Mouse (Mus musculus) intestine, embryonic 14.5 days (tissue): Measurements from ENCODE around the gene Trak2. TPM values are rescaled to one million over a fixed set of nuclear protein-coding genes. Genes with fewer than 3 reads are reported as not detected.
"Not testable (repeated sequence)": the region's sequence is repeated elsewhere in the genome, so short reads cannot be mapped to it uniquely, and the experiment has no call there.

Source experiments
- ATAC-seq: fragments of 200-750 bp; cut with Nextera tagmentation; replicated peaks from 2 replicates; pipeline ENCODE4 v1.8.0; 2017; ENCODE audit warnings: low read depth, moderate number of reproducible peaks, moderate TSS enrichment, moderate library complexity; ENCODE audit not compliant: low FRiP score, low TSS enrichment
- DNase-seq: peaks from one replicate; pipeline ENCODE4 v3.0.0-alpha.2; 2018; ENCODE audit warnings: low spot score
- H3K27ac ChIP-seq: fragments of 300-500 bp; sonication (generic); 2 replicates; pipeline ENCODE4 v1.5.1; 2014; ENCODE audit warnings: low read depth, mild to moderate bottlenecking, control low read depth
- H3K27me3 ChIP-seq: fragments of 300-500 bp; sonication (generic); replicated peaks from 2 replicates; pipeline ENCODE4 v1.6.1; 2014; ENCODE audit warnings: low read length, control low read depth; ENCODE audit not compliant: control insufficient read depth, insufficient read depth
- H3K36me3 ChIP-seq: fragments of 300-500 bp; sonication (generic); 2 replicates; pipeline ENCODE4 v1.6.1; 2014; ENCODE audit warnings: low read length, control low read depth; ENCODE audit not compliant: control insufficient read depth, insufficient read depth
- H3K4me1 ChIP-seq: fragments of 300-500 bp; sonication (generic); replicated peaks from 2 replicates; pipeline ENCODE4 v1.6.1; 2014; ENCODE audit warnings: low read length, control low read depth, mixed read lengths; ENCODE audit not compliant: control insufficient read depth, insufficient read depth
- H3K4me2 ChIP-seq: fragments of 300-500 bp; sonication (generic); 2 replicates; pipeline ENCODE4 v1.6.1; 2014; ENCODE audit warnings: low read length
- H3K4me3 ChIP-seq: fragments of 300-500 bp; sonication (generic); 2 replicates; pipeline ENCODE4 v1.5.1; 2014; ENCODE audit warnings: low read depth, low read length, control low read depth, mixed read lengths
- H3K9ac ChIP-seq: fragments of 300-500 bp; sonication (generic); 2 replicates; pipeline ENCODE4 v1.6.1; 2014; ENCODE audit warnings: mild to moderate bottlenecking, low read length
- H3K9me3 ChIP-seq: fragments of 300-500 bp; sonication (generic); 2 replicates; pipeline ENCODE4 v1.6.1; 2016; ENCODE audit warnings: low read length, control low read depth; ENCODE audit not compliant: control insufficient read depth
- WGBS: fragments of 180-500 bp; shearing (Covaris S2); extraction: QIAGEN DNeasy Blood & Tissue Kit; methylation state at CpG from one replicate; pipeline ENCODE4 v1.1.7; 2014; 5-methylcytosine and 5-hydroxymethylcytosine counted together
- polyA plus RNA-seq: library from polyadenylated mRNA; unstranded; fragments of >200 nt; fragmentation: Nextera tagmentation; extraction: Ambion mirVana; gene quantifications from 2 replicates; pipeline ENCODE4 v1.2.1, GENCODE M21; 2014

Gene Trak2
- polyA plus RNA-seq, 1 experiment from 2014 or later, result 13.9 TPM

GRCm38 (mm10) chr1:58889826-58890546 lies 83.2 kb downstream of the Trak2 start:
- Histone ChIP-seq H3K9ac (no peak overlapping the region), H3K4me3 (no peak overlapping the region), H3K9me3 (no peaks in the 10 kb centered on the region), H3K27me3 (no peaks in the 10 kb centered on the region), H3K27ac (no peak overlapping the region), H3K4me2 (no peak overlapping the region), H3K4me1 (no peaks in the 10 kb centered on the region), H3K36me3 (no peaks in the 10 kb centered on the region)
- 59% methylated on average over 5 of the region's 5 CpGs for WGBS
- ATAC-seq (no peak), DNase-seq (no peak)

GRCm38 (mm10) chr1:58885646-58886045 lies 87.6 kb downstream of the Trak2 start:
- Histone ChIP-seq H3K9me3 (no peaks in the 10 kb centered on the region), H3K27ac (no peak overlapping the region)
- DNase-seq, result no peak

GRCm38 (mm10) chr1:58883279-58883678 lies 90.0 kb downstream of the Trak2 start:
- DNase-seq, H3K27ac ChIP-seq, H3K9ac ChIP-seq, H3K27me3 ChIP-seq, H3K9me3 ChIP-seq, H3K4me2 ChIP-seq, ATAC-seq, H3K36me3 ChIP-seq, H3K4me3 ChIP-seq, H3K4me1 ChIP-seq: not testable (repeated sequence)
- 88% methylated on average over 9 of the region's 9 CpGs for WGBS

More at GRCm38 (mm10) chr1:58885646-58886045, 87.6 kb downstream of the Trak2 start:
- 93% methylated on average over 4 of the region's 4 CpGs for WGBS
- Histone ChIP-seq H3K4me3 (no peak overlapping the region), H3K9ac (no peak overlapping the region), H3K4me2 (no peak overlapping the region), H3K4me1 (no peaks in the 10 kb centered on the region), H3K27me3 (no peaks in the 10 kb centered on the region), H3K36me3 (no peaks in the 10 kb centered on the region)
- ATAC-seq, result no peak

- not testable (repeated sequence) for H3K4me1 ChIP-seq, H3K27me3 ChIP-seq, H3K4me2 ChIP-seq, H3K36me3 ChIP-seq, H3K9me3 ChIP-seq, H3K4me3 ChIP-seq, DNase-seq, ATAC-seq, H3K27ac ChIP-seq, H3K9ac ChIP-seq
- 88% methylated on average over 2 of the region's 2 CpGs for WGBS
These were observed 93.9 kb downstream of the Trak2 start for GRCm38 (mm10) chr1:58879291-58879690.

GRCm38 (mm10) chr1:58876500-58876899 lies 96.7 kb downstream of the Trak2 start:
- H3K4me2 ChIP-seq, DNase-seq, H3K9ac ChIP-seq, H3K9me3 ChIP-seq, H3K27ac ChIP-seq, H3K4me3 ChIP-seq, H3K4me1 ChIP-seq, H3K36me3 ChIP-seq, H3K27me3 ChIP-seq, ATAC-seq: not testable (repeated sequence)
- 85% methylated on average over 4 of the region's 4 CpGs for WGBS

- not testable (repeated sequence) for ATAC-seq, H3K9me3 ChIP-seq
These were observed 112.6 kb downstream of the Trak2 start for GRCm38 (mm10) chr1:58860586-58860985.

GRCm38 (mm10) chr1:58859738-58860365 lies 113.4 kb downstream of the Trak2 start:
- H3K9me3 ChIP-seq, H3K27me3 ChIP-seq, H3K4me3 ChIP-seq, H3K36me3 ChIP-seq, H3K4me1 ChIP-seq, H3K27ac ChIP-seq, H3K4me2 ChIP-seq, H3K9ac ChIP-seq: not testable (repeated sequence)
- 65% methylated on average over 13 of the region's 13 CpGs for WGBS
- DNase-seq (peak; percentile 55), ATAC-seq (peak; percentile 76)

More at GRCm38 (mm10) chr1:58860586-58860985, 112.6 kb downstream of the Trak2 start:
- H3K27me3 ChIP-seq, H3K36me3 ChIP-seq, H3K27ac ChIP-seq, DNase-seq, H3K9ac ChIP-seq, H3K4me1 ChIP-seq, H3K4me2 ChIP-seq, H3K4me3 ChIP-seq: not testable (repeated sequence)
- 72% methylated on average over 3 of the region's 3 CpGs for WGBS

- not testable (repeated sequence) for ATAC-seq, DNase-seq, H3K27me3 ChIP-seq, H3K9me3 ChIP-seq, H3K4me2 ChIP-seq, H3K4me1 ChIP-seq, H3K27ac ChIP-seq, H3K9ac ChIP-seq, H3K4me3 ChIP-seq, H3K36me3 ChIP-seq
- 60% methylated on average over 4 of the region's 4 CpGs for WGBS
These were observed 114.1 kb downstream of the Trak2 start for GRCm38 (mm10) chr1:58859131-58859530.

GRCm38 (mm10) chr1:58856811-58857210 lies 116.4 kb downstream of the Trak2 start:
- H3K4me3 ChIP-seq, H3K4me2 ChIP-seq, H3K36me3 ChIP-seq, DNase-seq, ATAC-seq, H3K27ac ChIP-seq, H3K9me3 ChIP-seq, H3K9ac ChIP-seq, H3K27me3 ChIP-seq, H3K4me1 ChIP-seq: not testable (repeated sequence)
- WGBS, result 68% methylated on average over 3 of the region's 3 CpGs
